Mouse (Mus musculus) activated CD4-positive, CD25-positive, alpha-beta regulatory T cell (primary cell): ENCODE measurements around the gene Srprb. TPM values are rescaled to one million over a fixed set of nuclear protein-coding genes. Genes with fewer than 3 reads are reported as not detected.

ENCODE experiments used
- polyA plus RNA-seq, 2 experiments: library from polyadenylated mRNA; unstranded; fragments of 100-300 nt; shearing (Covaris generic); gene quantifications; one replicate each; pipeline ENCODE4 v1.2.1; 2017

Srprb gene
- 10 to 100 TPM; 32.4 to 34.7 TPM for polyA plus RNA-seq

DNA sequence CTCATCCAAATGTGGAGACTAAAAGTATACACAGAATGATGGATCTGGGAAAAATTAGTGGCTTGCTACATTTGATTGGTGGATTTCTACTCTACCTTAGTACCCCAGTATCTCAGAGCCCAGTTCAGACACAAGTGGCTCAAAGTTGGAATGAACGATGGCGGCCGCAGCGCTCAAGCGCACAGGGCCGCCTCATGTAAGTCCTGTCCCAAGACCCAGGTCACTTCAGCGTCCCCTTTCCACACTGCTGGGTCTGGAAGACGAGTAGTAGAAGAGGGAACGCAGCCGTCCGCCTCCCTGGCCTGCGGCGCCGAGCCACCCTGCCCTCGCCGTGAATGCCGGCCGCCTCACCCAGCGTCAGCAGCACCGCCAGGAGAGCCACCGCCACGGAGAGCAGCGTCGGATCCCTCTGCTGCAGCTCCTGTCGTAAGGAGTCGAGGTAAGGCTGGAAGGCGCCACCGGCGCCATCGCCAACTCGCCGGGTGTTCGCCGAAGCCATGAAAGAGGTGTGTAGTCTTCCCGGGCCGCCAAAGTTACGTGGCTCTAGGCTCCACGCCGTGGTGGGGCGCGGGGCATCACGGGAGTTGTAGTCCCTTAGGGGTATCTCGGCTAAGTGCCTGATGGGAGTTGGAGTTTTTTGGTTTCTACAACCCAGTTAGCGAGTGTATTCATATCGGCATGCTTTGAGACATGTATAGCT, at the start of gene Srprb:
Srprb (minus strand) TSS at position 577 of the 700 bp plus-strand sequence.

DNA sequence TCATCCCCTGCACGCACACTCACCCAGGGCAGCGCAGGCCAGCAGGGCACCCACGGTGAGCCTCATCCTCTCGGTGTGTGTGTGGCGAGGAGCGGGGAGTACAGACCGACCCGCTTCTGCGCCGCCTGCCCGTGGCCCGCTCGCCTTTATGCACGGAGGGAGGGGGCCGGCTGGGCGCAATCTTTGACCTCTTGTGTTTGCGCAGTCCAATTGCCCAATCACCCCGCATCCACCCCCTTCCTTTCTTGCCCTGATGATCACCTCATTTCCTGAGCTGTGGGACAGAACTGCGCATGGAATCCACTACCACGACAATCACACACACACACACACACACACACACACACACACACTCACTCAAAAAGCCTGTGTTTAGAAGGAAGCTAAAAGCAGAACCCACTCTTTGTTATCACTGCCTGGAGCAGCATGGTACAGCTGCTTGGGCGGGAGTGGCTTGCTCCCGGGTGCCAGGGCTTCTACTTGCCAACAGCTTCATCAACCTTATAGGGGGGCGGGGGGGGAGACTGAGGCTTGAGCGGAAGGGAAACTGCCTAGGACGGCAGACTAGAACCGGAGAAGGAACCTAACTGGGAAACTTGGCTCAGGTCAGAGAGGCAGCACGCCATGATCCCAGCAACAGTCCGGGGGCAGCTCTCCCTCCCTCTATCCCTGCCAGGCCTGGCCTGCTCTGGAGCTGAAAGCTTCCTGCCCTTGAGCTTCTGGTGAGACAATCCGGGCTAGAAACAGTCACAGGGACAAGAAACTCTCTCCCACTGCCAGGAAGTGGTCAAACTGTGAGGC, 28.4 kb upstream of the Srprb start, which contains the start of the genes Gm20425 and Trf:
Gm20425 (minus strand) TSS at position 157 of the 801 bp plus-strand sequence.
Trf (minus strand) TSS at position 294 of the 801 bp plus-strand sequence.

Other genes starting within 250 kb of the Srprb start
- under 1 TPM; 0.15 to 0.35 TPM for gene Slco2a1, start 213.4 kb downstream of the Srprb start, polyA plus RNA-seq
- gene Rab6b, start 90.3 kb downstream of the Srprb start, polyA plus RNA-seq = 10 to 100 TPM; 11.4 to 13.9 TPM
- gene Gm20425, start 28.2 kb upstream of the Srprb start, polyA plus RNA-seq = 1 to 10 TPM; 2.8 to 3.8 TPM
- 10 to 100 TPM in 1 of 2 experiments, 1 to 10 TPM in 1; 4.7 to 16.0 TPM for gene Trf, start 28.3 kb upstream of the Srprb start, polyA plus RNA-seq
- 1 to 10 TPM in 1 of 2 experiments, under 1 TPM in 1; 0.74 to 1.5 TPM for gene 1300017J02Rik, start 102.9 kb upstream of the Srprb start, polyA plus RNA-seq
- gene Topbp1, start 103.1 kb upstream of the Srprb start, polyA plus RNA-seq = 10 to 100 TPM; 68.3 to 80.1 TPM
- gene Cdv3, start 163.7 kb upstream of the Srprb start, polyA plus RNA-seq = 10 to 100 TPM; 57.2 to 61.7 TPM